Mouse (Mus musculus): ENCODE results near the gene Zfp988.
"Not testable (repeated sequence)": the region's sequence is repeated elsewhere in the genome, so short reads cannot be mapped to it uniquely, and the experiment has no call there.

Zfp988 gene

DNA sequence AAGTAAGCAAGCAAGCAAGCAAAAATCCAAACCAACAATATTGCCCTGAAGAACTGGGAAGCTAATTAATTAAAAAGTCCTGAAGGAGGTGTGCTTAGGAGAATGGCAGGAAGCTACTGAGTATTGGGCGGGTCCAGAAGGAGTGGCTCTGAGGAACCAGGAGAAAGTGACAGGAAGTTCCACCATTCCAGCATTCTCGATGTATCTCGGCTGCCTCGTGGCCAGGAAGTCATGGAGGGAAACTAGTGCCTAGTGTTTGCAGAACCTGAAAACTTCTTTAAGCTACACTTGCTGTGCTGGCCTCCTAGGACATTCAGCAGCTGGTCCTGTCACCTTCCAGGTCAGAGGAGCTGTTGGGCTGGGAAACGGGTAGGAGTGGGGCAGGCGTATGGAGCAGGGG is at the start of gene Zfp988:
Gene Zfp988, plus strand, starts transcription at position 239 of the 400 bp plus-strand sequence.
- DNase-seq = not testable (repeated sequence)

DNA sequence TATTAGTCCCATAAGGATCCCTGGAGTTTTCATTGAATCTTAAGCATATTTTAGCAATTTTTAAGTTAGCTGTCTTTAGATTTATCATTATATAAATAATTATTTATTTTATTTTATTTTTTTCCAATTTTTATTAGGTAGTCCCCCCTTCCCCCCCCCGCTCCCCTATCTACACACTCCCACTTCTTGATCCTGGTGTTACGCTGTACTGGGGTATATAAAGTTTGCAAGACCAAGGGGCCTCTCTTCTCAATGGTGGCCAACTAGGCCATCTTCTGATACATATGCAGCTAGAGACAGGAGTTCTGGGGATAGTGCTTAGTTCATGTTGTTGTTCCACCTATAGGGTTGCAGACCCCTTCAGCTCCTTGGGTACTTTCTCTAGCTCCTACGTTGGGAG is 42.8 kb upstream of the Zfp988 start:
- DNase-seq = not testable (repeated sequence)

DNA sequence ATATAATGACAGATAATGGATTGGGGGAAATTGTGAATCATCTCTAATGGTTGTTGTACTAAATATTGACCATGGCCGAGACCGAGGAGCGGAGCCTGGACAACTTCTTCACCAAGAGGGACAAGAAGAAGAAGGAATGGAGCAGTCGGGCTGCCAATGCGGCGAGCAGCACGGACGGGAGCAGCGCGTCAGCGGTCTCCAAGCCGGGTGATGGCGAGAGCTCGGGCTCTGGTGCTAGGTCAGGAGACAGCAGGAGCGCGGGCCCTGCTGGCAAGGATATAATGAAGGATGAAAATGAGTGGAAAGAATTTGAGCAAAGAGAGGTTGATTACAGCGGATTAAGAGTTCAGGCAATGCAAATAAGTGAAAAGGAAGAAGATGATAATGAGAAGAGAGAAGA is 38.2 kb upstream of the Zfp988 start:
- DNase-seq = not testable (repeated sequence)

DNA sequence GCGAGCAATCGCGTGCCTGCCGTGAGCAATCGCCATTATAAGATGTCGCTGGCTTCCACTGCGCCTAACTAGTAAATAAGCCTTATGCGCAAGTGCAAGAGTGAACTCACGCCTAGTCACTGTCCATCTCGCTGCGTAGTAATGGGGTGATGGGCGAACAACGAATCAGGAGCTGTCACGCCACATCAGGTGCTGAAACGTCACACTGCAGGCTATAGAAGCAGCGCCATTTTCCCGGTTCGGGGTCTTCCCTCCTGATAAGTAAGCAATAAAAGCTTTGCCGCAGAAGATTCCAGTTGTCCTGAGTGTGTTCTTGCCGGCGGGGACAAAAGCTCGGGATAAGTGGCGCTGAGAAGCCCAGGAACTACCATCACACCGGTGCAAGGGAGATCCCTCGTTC is 36.7 kb upstream of the Zfp988 start:
- not testable (repeated sequence) for DNase-seq

DNA sequence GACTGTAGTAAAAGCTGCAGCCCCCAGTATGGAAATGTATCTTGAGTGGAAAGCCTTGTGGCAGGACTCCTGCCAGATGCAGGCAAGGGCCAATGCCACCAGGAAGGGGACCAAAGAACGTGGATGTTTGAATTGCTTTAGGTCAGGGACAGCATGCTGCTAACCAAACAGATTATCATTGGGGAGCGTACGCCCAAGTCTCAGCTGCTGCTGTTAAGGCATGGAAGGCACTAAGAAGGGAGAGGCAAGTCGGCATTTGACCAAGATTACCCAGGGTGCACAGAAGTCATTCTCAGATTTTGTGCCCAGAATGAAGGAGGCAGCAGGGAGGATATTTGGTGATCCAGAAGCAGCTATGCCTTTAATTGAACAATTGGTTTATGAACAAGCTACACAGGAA is 35.4 kb upstream of the Zfp988 start:
- not testable (repeated sequence) for DNase-seq

DNA sequence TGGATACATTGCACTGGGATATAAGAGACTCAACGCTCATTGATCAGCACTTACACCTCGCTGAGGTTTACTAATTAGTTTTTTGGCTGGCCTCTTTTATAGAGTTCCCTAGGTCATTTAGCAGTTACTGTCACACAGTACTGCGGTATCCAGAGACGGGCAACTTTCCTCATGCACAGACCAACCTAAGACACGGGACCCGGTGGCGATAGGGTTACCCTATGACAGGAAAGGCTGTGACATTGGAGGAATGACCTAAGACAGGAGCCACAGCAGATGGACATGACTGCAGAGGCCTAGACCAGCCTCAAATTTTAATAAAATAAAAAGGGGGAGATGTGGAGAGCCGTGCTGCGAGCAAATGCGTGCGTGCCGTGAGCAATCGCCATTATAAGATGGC is 33.9 kb upstream of the Zfp988 start:
- not testable (repeated sequence) for DNase-seq

DNA sequence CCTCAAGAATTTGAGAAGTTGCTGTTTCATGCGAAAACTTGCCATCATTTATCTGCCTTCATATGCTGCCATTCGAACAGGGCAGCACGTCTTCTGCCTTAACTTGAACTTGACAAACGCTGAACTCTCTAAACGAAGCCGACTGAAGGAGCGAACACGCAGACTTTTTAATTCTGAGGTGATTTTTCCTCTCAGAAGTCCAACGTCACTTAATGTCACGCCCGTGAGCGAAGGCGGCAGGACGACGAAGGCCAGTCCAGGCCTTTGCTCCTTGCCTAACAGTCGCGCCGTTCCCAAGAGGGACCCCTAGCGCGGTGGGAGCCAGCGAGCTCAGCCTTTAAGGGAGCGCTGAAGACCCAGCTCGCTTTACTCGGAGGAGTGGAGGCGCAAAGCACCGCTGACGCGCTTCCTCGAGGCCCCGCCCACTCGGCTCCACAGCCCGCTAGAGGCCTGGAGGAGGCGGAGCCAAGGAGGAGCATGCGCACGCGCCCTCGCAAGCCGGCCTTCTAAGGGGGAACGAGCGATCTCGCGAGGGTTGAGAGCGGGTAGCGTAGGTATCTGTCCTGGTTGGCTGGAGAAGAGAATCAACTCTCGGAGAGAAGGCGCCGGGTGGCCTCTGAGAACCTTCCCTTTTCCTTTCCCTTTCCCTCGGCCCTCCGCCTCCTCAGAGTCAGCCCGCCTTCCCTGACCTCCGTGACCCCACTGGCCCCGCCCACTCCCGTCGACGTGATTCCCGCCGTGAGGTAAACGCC is 30.3 kb upstream of the Zfp988 start:
- DNase-seq = not testable (repeated sequence)

DNA sequence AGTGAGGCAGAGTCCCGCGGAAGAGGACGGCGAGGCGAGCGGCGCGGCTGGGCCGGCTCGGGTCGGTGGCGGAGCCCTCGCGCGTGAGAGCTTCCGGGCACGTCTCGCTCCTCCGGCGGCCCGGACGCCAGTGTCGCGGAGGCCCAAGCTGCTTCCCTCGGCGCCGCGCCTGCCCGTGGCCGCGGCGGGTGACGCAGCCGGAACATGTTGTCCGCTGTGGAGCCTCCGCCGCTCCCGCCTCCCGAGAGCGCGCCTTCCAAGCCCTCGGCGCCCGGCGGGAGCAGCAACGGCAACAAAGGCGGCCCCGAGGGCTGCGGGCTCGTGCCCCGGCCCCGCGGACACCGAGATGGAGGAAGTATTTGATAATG is 29.7 kb upstream of the Zfp988 start:
- DNase-seq = not testable (repeated sequence)

DNA sequence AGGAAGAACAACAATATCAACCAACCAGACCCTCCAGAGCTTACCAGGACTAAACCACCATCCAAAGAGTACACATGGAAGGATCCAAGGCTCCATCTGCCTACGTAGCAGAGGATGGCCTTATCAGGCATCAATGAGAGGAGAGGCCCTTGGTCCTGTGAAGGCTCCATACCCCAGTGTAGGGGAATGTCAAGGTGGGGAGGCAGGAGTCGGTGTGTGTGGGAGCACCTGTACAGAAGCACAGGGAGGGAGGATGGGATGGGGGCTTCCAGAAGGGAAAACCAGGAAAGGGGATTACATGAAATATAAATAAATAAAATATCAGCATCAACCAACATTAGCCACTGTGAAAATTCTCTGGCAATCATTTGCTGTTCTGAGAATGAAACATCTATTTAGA is 25.1 kb upstream of the Zfp988 start:
- not testable (repeated sequence) for DNase-seq

DNA sequence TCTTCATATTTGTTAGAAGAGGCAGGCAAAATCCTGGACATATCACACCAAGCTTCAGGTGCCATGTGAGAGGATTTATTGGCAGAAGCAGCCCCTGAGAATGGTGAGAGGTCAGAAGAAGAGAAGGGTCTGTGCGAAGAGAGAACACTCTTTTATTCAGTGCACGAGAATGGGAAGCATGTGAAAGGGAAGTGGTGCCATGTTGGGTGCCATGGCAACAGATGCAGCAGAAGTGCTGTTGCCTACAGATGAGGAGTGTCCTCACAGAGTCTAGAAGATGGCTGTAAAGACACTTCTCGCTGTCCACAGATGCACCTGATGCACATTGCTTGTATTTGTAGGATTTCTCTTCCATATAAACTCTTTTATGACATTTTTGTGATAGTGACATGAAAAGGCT is 6.9 kb upstream of the Zfp988 start:
- DNase-seq = not testable (repeated sequence)

DNA sequence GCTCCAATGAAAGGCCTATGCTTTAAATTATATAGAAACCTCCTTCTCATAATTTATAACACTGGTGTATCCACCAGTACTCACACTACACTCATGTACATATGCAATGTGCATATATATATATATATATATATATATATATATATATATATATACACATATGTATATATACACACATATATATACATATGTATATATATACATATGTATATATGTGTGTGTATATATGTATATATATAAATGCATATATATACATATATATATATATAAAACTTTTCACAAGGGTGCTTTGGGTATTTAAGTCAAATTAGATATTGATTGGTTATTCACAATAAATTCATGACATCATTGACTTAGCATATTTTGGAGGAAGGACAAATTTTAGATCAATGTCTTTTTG is 3.1 kb upstream of the Zfp988 start:
- DNase-seq = not testable (repeated sequence)

DNA sequence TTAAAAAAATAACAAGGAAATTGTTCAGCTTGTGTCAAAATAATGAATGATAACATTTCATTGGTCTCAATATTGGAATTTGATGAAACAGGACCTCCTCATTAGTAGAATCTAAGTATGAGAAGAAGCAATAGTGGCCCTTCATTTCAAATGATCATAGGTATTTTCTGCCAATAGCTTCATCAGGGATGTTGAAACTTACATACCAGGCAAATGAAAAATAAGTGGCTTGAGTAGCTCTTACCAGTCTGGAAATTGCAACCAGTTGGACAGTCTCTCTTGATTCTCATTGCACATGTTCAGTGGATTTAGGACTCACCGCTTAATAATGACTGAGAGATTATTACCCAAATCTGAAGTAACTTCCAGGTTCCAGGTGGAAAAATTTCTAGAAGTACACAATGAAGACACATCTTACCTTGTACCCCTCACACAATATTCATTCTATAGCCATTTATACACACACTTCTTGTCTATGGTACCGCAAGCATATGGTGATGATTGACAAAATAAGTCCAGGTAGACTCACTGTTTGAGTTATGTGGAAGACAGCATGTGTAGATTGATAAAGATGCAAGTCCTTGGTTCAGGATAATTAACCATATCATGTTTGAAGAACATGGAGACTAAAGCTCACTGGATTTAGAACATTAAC is 29.7 kb downstream of the Zfp988 start:
- not testable (repeated sequence) for DNase-seq

DNA sequence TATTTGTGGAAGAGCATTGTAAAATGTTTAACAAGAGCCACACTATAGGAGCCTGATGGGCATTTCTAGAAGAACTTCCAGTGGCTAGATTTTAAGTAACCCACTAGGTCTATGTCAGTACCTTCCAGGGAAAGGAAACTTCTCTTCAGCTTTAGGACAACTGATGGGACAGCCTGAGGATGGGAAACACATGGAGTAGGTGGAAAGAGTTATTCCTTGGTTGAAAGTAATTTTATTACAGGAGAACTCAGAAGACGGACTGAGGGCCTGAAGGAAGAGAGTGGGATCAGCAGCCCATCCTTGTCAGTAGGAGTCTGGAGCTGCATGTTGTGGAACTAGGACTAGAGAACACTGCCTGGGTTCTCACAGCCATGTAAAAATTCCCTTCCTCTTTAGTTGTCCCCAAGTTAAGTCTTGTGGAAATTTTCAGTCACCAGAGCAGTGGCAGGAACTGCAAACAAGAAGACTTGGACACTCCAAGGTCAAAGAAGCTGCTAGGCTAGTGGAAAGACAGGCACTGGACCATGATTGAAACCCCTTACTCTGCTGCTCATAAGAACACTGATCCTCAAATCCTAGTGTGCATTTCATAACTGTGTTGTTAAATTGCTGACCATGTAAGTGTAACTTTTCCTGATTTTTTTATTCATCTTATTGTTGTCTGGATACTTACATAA is 30.4 kb downstream of the Zfp988 start:
- not testable (repeated sequence) for DNase-seq

DNA sequence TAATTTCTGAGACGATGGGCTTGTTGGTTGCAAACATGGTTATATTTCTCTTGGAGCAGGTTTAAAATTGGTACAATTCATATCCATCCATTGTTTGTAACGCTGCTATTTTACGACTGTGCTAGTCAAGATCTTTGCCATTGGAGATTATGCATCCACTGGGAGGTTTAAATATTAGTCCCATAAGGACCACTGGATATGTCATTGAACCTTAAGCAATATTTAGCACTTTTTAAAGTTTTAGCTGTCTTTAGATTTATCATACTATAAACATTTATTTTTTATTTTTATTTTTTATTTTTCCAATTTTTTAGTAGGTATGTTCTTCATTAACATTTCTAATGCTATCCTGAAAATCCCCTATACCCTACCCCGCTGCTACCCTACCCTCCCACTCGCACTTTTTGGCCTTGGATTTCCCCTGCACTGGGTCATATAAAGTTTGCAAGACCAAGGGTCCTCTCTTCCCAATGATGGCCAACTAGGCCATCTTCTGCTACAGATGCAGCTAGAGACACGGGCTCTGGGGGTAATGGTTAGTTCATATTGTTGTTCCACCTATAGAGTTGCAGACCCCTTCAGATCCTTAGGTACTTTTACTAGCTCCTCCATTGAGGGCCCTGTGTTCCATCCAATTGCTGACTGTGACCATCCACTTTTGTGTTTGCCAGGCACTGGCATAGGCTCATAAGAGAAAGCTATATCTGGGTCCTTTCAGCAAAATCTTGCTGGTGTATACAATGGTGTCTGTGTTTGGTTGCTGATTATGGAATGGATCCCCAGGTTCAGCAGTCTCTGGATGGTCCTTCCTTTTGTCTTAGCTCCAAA is 31.1 kb downstream of the Zfp988 start:
- not testable (repeated sequence) for DNase-seq

DNA sequence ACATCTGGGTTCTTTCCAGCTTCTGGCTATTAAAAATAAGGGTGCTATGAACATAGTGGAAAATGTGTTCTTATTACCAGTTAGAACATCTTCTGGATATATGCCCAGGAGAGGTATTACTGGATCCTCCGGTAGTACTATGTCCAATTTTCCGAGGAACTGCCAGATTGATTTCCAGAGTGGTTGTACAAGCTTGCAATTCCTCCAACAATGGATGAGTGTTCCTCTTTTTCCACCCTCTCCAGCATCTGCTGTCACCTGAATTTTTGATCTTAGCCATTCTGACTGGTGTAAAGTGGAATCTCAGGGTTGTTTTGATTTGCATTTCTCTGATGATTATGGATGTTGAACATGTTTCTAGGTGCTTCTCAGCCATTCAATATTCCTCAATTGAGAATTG is 32.0 kb downstream of the Zfp988 start:
- DNase-seq = not testable (repeated sequence)

DNA sequence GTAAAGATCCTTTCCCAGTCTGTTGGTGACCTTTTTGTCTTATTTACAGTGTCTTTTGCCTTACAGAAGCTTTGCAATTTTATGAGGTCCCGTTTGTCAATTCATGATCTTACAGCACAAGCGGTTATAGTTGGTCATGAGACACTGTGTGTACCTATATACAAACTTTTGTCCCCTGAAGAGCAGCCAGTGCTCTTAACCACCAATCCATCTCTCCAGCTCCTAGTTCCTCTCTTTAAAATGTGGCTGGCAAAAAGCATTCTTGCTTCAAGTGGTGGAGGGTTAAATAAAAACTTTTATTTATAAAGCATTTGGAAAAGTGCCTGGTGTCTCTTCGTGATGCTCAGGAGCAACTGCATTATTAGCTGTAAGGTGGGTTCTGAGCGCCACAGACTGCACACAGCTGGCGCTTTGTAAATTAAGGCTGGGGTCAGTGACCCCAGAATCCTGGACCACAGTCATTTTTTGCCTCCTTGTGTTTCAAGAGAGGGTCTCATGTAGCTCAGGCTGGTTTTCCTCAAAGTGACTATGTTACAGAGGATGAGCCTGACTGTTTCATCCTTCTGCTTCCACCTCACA is 32.6 kb downstream of the Zfp988 start:
- no peak for DNase-seq

DNA sequence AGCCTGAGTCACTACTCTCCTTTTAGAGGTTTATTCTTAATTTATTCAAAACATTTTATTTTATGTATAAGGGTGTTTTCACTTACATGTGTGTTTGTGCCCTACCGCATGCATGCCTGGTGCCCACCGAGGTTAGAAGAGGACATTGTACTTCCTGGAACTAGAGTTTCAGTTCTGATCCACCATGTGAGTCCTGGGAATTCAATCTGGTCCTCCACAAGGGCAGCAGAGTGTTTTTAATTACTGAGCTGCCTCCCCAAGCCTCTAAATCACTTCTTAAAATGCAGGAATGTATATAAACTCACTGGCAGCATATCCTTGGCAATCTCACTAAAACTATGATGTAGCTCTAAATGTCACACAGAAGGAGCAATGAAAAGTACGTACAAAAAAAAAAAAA is 33.2 kb downstream of the Zfp988 start:
- DNase-seq = not testable (repeated sequence)

DNA sequence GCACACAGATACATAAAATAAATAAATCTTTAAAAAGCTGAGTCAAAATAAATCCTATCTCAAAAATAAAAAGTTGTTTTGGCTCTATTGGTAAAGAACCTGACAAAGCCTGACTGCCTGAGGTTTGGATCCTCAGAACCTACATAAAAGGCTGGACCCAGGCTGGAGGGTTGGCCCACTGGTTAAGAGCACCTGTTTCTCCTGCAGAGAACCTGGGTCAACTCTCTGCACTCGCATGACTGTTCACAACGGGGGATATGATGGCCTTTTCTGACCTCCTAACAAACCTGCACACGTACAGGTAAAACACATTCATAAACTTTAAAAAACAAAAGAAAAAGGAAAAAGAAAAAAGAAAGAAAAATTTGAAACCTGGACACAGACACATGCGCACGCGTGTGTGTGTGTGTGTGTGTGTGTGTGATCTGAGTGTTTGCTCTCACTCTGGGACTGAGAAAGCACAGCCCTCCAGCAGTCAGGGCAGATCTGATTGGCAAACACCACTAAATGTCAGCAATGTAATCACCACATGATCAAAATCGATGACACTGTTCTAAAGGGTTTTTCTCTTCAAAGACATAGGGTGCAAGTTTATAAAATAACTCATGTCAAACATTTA is 34.2 kb downstream of the Zfp988 start:
- not testable (repeated sequence) for DNase-seq

DNA sequence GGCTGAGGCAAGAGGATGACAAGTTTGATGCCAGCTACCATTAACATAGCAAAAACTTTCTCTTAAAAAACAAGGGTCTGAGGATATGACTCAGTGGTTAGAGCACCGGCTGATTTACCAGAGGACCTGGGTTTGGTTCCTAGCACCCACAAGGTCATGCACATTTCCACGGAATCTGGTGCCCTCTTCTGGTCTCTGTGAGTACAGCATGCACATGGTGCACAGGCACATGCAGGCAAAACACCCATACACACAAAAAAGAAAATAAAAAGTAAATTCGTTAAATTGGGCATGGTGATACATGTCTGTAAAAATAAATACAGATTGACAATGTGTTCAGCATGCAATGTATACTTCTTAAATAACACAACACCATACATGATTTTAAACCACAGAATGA is 34.8 kb downstream of the Zfp988 start:
- not testable (repeated sequence) for DNase-seq

DNA sequence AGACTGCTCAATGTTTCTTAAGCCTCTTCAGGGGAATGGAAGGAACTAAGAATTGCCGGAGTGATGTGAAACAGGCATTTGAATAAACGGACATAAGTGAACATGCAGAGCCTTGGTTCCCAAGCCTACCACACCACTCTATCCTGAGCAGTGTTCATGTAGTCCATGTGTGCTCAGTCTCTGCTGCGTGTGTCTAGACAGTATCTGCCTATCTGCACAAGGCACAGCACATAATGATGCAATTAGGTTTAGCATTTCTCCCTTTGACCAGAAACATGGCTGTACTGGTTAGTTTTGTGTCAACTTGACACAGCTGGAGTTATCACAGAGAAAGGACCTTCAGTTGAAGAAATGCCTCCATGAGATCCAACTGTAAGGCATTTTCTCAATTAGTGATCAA is 35.4 kb downstream of the Zfp988 start:
- DNase-seq = not testable (repeated sequence)

DNA sequence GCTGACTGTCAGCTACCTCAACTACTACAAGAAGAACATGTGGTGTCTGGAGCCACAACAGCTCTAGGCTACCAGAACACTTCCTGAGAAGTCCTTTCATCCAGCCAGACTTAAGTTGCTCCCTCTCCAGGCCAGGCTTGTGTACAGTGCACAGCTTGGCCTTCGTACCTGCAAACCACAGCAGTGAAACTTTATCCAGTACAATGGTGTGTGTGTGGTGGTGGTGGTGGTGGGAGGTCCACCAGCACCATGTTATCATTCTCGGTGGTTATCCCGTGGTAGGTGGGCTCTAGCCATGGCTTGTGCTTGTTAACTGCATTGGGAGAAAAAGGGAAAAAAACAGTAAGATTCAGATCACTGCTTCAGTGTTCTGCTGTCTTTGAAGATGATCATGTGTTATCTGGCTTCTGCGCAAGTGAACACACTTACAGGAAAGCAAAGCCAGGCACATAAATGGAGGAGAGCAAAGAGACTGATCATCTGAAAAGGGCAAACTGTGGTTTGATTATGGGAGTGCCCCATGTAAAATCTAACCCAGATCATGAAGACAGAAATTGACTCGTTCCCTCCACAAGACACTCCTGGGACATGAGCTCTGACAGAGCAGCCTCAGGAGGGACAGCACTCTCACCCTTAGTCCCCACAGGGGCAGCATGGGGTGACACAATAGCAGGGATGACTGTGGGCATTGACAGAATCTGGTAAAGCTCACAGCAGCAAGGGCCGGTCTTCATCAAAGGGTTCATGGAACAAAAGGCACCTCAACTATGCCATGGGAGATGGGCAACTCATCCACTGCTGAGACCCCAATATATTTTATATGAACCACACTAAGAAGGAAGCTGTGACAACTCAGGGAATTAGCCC is 37.8 kb downstream of the Zfp988 start:
- not testable (repeated sequence) for DNase-seq
